Mouse (Mus musculus) c-Kit-positive CD71-positive TER-119-negative erythroid progenitor cells, embryonic 14.5 days (primary cell): Measurements from ENCODE around the gene Ap3s2.

Experiments used
- DNase-seq: peaks from one replicate; pipeline ENCODE4 v3.0.0-alpha.2; 2013; ENCODE audit warnings: low read depth

The Ap3s2 gene

DNA sequence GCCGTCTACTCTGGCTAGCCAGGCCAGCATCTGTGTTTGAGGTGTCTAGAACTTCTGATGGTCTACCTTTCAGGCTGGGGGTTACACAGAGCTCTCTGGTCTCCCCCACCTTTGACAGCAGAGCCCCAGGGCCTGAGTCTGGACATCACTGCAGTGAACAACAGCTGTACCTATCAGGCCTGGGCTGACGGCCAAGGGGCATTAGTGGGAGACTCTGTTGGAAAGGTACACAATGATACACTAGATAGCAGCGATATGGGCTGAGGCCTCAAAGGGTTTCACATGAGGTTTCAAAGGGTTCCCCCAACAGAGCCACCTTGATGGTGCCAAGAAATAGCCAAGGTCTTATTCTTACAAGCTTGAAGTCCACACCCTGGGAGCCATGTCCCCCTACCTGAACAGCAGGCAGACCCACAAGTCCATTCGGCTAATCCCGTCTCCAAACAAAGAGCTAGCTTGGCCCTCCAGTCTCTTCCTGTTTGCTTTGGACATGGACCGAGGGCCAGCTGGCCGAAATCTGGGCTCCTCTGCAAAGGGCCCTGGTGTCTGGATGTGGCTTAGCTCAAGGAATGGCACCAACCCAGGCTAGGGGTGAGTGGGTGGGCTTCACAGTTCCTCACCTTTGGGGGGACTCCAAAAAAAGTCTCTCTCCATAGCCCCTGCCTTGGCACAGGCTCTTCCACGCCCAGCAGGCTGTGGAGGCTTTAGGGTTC is 76.2 kb downstream of the Ap3s2 start:
- no peak for DNase-seq

- DNase-seq = no peak
These were observed 78.3 kb downstream of the Ap3s2 start for GRCm38 (mm10) chr7:79842163-79842562.

GRCm38 (mm10) chr7:79837247-79837646 is 83.2 kb downstream of the Ap3s2 start:
- DNase-seq = no peak

DNA sequence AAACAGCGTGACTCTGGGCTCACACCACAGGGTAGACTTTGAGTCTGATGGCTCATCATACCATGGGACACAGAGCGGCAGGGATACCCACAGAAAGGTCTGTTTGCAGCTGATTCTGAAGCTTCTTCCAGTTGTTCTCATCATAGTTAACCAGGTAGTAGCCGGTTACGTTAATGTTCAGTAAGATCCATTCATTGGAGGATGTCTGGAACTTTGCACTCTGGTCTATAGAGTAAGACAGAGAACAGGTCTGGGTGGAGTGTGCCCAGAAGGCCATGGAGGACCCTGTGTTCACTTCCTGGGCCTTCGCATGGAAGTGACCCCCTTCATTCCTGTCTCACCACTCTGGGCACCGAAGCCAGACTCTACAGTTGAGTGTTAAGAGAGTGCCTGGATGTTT is 85.3 kb downstream of the Ap3s2 start:
- no peak for DNase-seq

DNA sequence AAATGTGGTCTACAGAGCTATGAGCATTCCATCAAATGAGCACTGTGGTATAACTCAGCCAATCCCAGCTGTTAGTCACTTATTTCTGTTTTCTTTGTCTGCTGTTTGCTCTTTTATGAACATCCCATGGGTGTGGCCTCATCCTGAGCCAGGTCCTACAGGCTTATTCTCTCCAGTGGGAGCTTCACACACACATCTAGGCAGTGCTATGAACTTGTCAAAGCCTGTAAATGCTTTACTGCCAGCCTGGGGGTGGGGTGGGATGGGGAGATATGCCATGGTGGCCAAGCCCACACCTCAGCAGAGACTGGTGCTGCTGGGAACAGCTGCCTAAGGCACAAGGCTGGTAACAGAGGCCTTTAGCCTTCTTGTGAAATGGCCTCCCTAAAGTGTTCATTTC is 87.5 kb downstream of the Ap3s2 start:
- no peak for DNase-seq

GRCm38 (mm10) chr7:79831585-79831984 is 88.9 kb downstream of the Ap3s2 start:
- DNase-seq = no peak

GRCm38 (mm10) chr7:79831145-79831544 is 89.3 kb downstream of the Ap3s2 start:
- DNase-seq = no peak

DNA sequence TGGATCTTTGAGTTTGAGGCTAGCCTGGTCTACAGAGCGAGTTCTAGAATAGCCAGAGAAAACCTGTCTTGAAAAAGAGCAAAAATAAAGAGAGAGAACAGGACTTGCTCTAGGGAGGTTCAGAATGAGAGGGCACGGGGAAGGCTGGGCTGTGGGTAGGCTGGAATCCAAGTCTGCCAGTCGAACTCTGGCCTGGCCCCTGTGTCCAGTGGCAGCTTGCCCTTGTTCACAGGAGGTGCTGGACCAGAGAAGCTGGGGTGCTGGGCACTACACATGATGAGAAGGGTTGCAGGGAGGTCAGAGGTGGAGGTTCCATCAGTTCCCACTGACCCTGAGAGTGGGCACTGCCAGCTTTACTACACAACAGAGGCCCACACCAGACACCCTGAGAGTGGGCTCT is 92.1 kb downstream of the Ap3s2 start:
- no peak for DNase-seq
